In the genomic region with DNA sequence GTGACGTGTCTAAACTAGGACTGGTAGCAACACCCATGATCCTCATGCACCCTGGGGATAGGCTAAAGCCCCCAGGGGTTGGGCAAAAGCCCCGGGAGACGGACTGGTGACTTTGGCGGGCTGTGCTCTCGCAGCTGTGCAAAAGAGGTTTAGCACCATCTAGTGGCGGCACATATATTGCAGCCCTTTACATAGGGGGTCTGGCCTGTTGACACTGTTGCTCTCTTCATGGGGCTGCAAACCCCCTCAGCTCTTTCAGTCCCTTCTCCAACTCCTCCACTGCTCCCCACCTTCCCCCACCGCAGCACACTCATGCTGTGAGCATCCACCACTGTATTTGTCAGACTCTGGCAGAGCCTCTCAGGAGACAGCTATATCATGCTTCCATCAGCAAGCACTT, we compare ENCODE assay signal across 8 mouse cellular contexts.
DNase-seq lines count a peak whose midpoint lies in the region; ATAC-seq and TF ChIP-seq lines count a peak whose summit lies in the region.
"Not testable (repeated sequence)": the region's sequence is repeated elsewhere in the genome, so short reads cannot be mapped to it uniquely, and the experiment has no call there.

No protein-coding gene starts in this region.

- ATAC-seq in embryonic facial prominence, embryonic 11.5 days (replicated peaks; ENCODE audit: insufficient number of reproducible peaks, low FRiP score, low TSS enrichment, low read depth); heart, postnatal 0 days (ENCODE audit: insufficient read depth, low read depth): not testable (repeated sequence)

- H3K4me1 ChIP-seq in E14TG2a.4 (replicated peaks; ENCODE audit: low read depth, low read length); bone marrow macrophage, adult 2 months (ENCODE audit: control insufficient read depth, insufficient read depth, low read length); embryonic facial prominence, embryonic 11.5 days (ENCODE audit: control insufficient read depth, insufficient read depth, low read length); heart, postnatal 0 days (ENCODE audit: control insufficient read depth, insufficient read depth): not testable (repeated sequence)

- TF ChIP-seq POLR2A in bone marrow macrophage, adult 2 months (IDR thresholded peaks at IDR 0.05; ENCODE audit: borderline replicate concordance, low read depth, low read length), result not testable (repeated sequence)

- not testable (repeated sequence) for H3K36me3 ChIP-seq in E14TG2a.4 (ENCODE audit: insufficient read depth, low read length); embryonic facial prominence, embryonic 11.5 days (replicated peaks; ENCODE audit: control insufficient read depth, insufficient read depth, low read depth, low read length); heart, postnatal 0 days (replicated peaks; ENCODE audit: control insufficient read depth, insufficient read depth, low read length)

- WGBS in embryonic facial prominence, embryonic 11.5 days, result 33% methylated on average over 7 of the region's 7 CpGs
- 27% methylated on average over 7 of the region's 7 CpGs for whole genome bisulfite sequencing in heart, postnatal 0 days

- not testable (repeated sequence) for H3K4me2 ChIP-seq in embryonic facial prominence, embryonic 11.5 days (ENCODE audit: low read depth, low read length); heart, postnatal 0 days (ENCODE audit: low read depth, low read length)

- TF ChIP-seq CTCF in E14TG2a.4 (conservative IDR thresholded peaks at IDR 0.05; ENCODE audit: low read length), result peak; percentile 39
- TF ChIP-seq CTCF in bone marrow macrophage, adult 2 months (IDR thresholded peaks at IDR 0.05; ENCODE audit: low read depth, low read length), result peak; percentile 29; the same call in 1 of the 2 replicates
- TF ChIP-seq CTCF in heart, postnatal 0 days (IDR thresholded peaks at IDR 0.05; ENCODE audit: low read depth), result peak; percentile 45

- peak; percentile 70 for DNase-seq in embryonic facial prominence, embryonic 11.5 days (ENCODE audit: low spot score)
- not testable (repeated sequence) for DNase-seq in heart, postnatal 0 days (ENCODE audit: low spot score)
- DNase-seq in layer of hippocampus, adult 18-20 months (ENCODE audit: low spot score in 2 of 2), result peak; percentile 22 to 53
- peak; percentile 18 to 33 for DNase-seq in lung, adult 18-20 months
- DNase-seq in retina, postnatal 7 days (ENCODE audit: low read depth, low spot score), result peak; percentile 27
- peak; percentile 54 for DNase-seq in thymus, postnatal 25 days

- TF ChIP-seq EP300 in heart, postnatal 0 days (IDR thresholded peaks at IDR 0.05; ENCODE audit: low read depth), result not testable (repeated sequence)

- not testable (repeated sequence) for H3K4me3 ChIP-seq in E14TG2a.4 (replicated peaks; ENCODE audit: low read length); bone marrow macrophage, adult 2 months (ENCODE audit: insufficient read depth, low read length); embryonic facial prominence, embryonic 11.5 days (ENCODE audit: low read depth, low read length); heart, postnatal 0 days (ENCODE audit: low read depth, low read length)

- H3K27ac ChIP-seq in bone marrow macrophage, adult 2 months (ENCODE audit: insufficient read depth, low read depth, low read length); embryonic facial prominence, embryonic 11.5 days (replicated peaks; ENCODE audit: low read depth, low read length); heart, postnatal 0 days (ENCODE audit: low read depth): not testable (repeated sequence)

- H3K27me3 ChIP-seq in E14TG2a.4 (ENCODE audit: insufficient read depth, low read length); embryonic facial prominence, embryonic 11.5 days (ENCODE audit: control insufficient read depth, insufficient read depth, low read length); heart, postnatal 0 days (ENCODE audit: control insufficient read depth, insufficient read depth, low read length): not testable (repeated sequence)

- H3K9me3 ChIP-seq in E14TG2a.4 (ENCODE audit: low read length), result peaks cover 47% of the 10 kb centered on the region
- not testable (repeated sequence) for H3K9me3 ChIP-seq in embryonic facial prominence, embryonic 11.5 days (replicated peaks; ENCODE audit: control insufficient read depth, low read length); heart, postnatal 0 days (replicated peaks; ENCODE audit: control insufficient read depth, low read length)

- not testable (repeated sequence) for H3K9ac ChIP-seq in embryonic facial prominence, embryonic 11.5 days (replicated peaks; ENCODE audit: low read length); heart, postnatal 0 days (replicated peaks; ENCODE audit: low read depth, low read length)
